Mouse (Mus musculus): ENCODE data around the gene Ccdc40.

- no peak for TF ChIP-seq POLR2A (IDR thresholded peaks at IDR 0.05; ENCODE audit: extremely low read depth, insufficient read depth, low read length)
- no peak for TF ChIP-seq CTCF (IDR thresholded peaks at IDR 0.05; ENCODE audit: low read depth, low read length)
Observed at GRCm38 (mm10) chr11:119234770-119235169, 6.4 kb downstream of the Ccdc40 start.
